Mouse (Mus musculus) liver, embryonic 15.5 days (tissue): ENCODE data around the gene 2900011O08Rik. TPM values are rescaled to one million over a fixed set of nuclear protein-coding genes. Genes with fewer than 3 reads are reported as not detected.

Experiments used
- ATAC-seq: fragments of 200-750 bp; cut with Nextera tagmentation; 2 replicates; pipeline ENCODE4 v1.8.0; 2017; ENCODE audit warnings: moderate number of reproducible peaks, mild to moderate bottlenecking, moderate library complexity; ENCODE audit not compliant: insufficient read depth
- H3K27ac ChIP-seq: fragments of 300-500 bp; sonication (generic); replicated peaks from 2 replicates; pipeline ENCODE4 v1.5.1; 2015; ENCODE audit warnings: mild to moderate bottlenecking, inconsistent platforms
- H3K27me3 ChIP-seq: fragments of 300-500 bp; sonication (generic); 2 replicates; pipeline ENCODE4 v1.6.1; 2015; ENCODE audit warnings: mild to moderate bottlenecking, inconsistent platforms
- H3K36me3 ChIP-seq: fragments of 300-500 bp; sonication (generic); replicated peaks from 2 replicates; pipeline ENCODE4 v1.6.1; 2015; ENCODE audit warnings: moderate library complexity, mild to moderate bottlenecking, inconsistent platforms
- H3K4me1 ChIP-seq: fragments of 300-500 bp; sonication (generic); replicated peaks from 2 replicates; pipeline ENCODE4 v1.6.1; 2015; ENCODE audit warnings: inconsistent platforms
- H3K4me2 ChIP-seq: fragments of 300-500 bp; sonication (generic); 2 replicates; pipeline ENCODE4 v1.6.1; 2015; ENCODE audit warnings: moderate library complexity, mild to moderate bottlenecking, inconsistent platforms
- H3K4me3 ChIP-seq: fragments of 300-500 bp; sonication (generic); replicated peaks from 2 replicates; pipeline ENCODE4 v1.5.1; 2015; ENCODE audit warnings: mild to moderate bottlenecking, inconsistent platforms
- H3K9ac ChIP-seq: fragments of 300-500 bp; sonication (generic); 2 replicates; pipeline ENCODE4 v1.6.1; 2015; ENCODE audit warnings: moderate library complexity, mild to moderate bottlenecking, inconsistent platforms
- H3K9me3 ChIP-seq: fragments of 300-500 bp; sonication (generic); replicated peaks from 2 replicates; pipeline ENCODE4 v1.6.1; 2016; ENCODE audit warnings: inconsistent platforms
- WGBS: fragments of 180-500 bp; shearing (Covaris S2); methylation state at CpG from one replicate; pipeline ENCODE4 v1.1.7; 2015; ENCODE audit warnings: mixed read lengths; ENCODE audit not compliant: insufficient replicate concordance; 5-methylcytosine and 5-hydroxymethylcytosine counted together
- polyA plus RNA-seq: library from polyadenylated mRNA; unstranded; fragments of >200 nt; fragmentation: Nextera tagmentation; extraction: Ambion mirVana; gene quantifications from 2 replicates; pipeline ENCODE4 v1.2.1, GENCODE M21; 2015

The 2900011O08Rik gene
- polyA plus RNA-seq, 1 experiment from 2014 or later: 0.09 TPM

- ATAC-seq: no peak
- Histone ChIP-seq H3K27ac (no peak overlapping the region), H3K9me3 (no peaks in the 10 kb centered on the region), H3K27me3 (no peaks in the 10 kb centered on the region), H3K9ac (no peak overlapping the region), H3K4me3 (no peak overlapping the region), H3K4me1 (no peaks in the 10 kb centered on the region; the same call in 1 of the 2 replicates), H3K36me3 (no peaks in the 10 kb centered on the region), H3K4me2 (no peak overlapping the region)
- WGBS: 48% methylated on average over 4 of the region's 4 CpGs
These were observed 18.9 kb downstream of the 2900011O08Rik start for GRCm38 (mm10) chr16:14005266-14005665.

GRCm38 (mm10) chr16:14008081-14008480, 21.7 kb downstream of the 2900011O08Rik start:
- Histone ChIP-seq H3K36me3 (no peaks in the 10 kb centered on the region), H3K9ac (no peak overlapping the region), H3K27ac (no peak overlapping the region), H3K4me3 (no peak overlapping the region), H3K27me3 (no peaks in the 10 kb centered on the region), H3K9me3 (no peaks in the 10 kb centered on the region), H3K4me1 (no peaks in the 10 kb centered on the region; the same call in 1 of the 2 replicates), H3K4me2 (no peak overlapping the region)
- no peak for ATAC-seq
- WGBS: 51% methylated on average over 2 of the region's 2 CpGs

- Histone ChIP-seq H3K27me3 (no peaks in the 10 kb centered on the region), H3K4me1 (no peaks in the 10 kb centered on the region; the same call in 1 of the 2 replicates), H3K4me2 (no peak overlapping the region), H3K27ac (no peak overlapping the region), H3K9me3 (no peaks in the 10 kb centered on the region), H3K4me3 (no peak overlapping the region), H3K9ac (no peak overlapping the region), H3K36me3 (no peaks in the 10 kb centered on the region)
- no peak for ATAC-seq
These were observed 22.3 kb downstream of the 2900011O08Rik start for GRCm38 (mm10) chr16:14008708-14009107.

GRCm38 (mm10) chr16:14009966-14010365, 23.6 kb downstream of the 2900011O08Rik start:
- Histone ChIP-seq H3K4me2 (no peak overlapping the region), H3K4me3 (no peak overlapping the region), H3K36me3 (no peaks in the 10 kb centered on the region), H3K27ac (no peak overlapping the region), H3K4me1 (no peaks in the 10 kb centered on the region; the same call in 1 of the 2 replicates), H3K27me3 (no peaks in the 10 kb centered on the region), H3K9ac (no peak overlapping the region), H3K9me3 (no peaks in the 10 kb centered on the region)
- no peak for ATAC-seq
- WGBS: 69% methylated on average over 4 of the region's 4 CpGs

- H3K4me1 ChIP-seq: no peaks in the 10 kb centered on the region
- no peak overlapping the region for H3K9ac ChIP-seq
- no peak for ATAC-seq
- 77% methylated on average over 8 of the region's 8 CpGs for WGBS
- H3K9me3 ChIP-seq: no peaks in the 10 kb centered on the region
- no peaks in the 10 kb centered on the region for H3K36me3 ChIP-seq
- no peak overlapping the region for H3K4me3 ChIP-seq
- H3K27me3 ChIP-seq: no peaks in the 10 kb centered on the region
- no peak overlapping the region for H3K4me2 ChIP-seq
- no peak overlapping the region for H3K27ac ChIP-seq
These were observed 30.9 kb downstream of the 2900011O08Rik start for GRCm38 (mm10) chr16:14017306-14017705.

- no peak overlapping the region for H3K4me2 ChIP-seq
- no peaks in the 10 kb centered on the region for H3K4me1 ChIP-seq
- H3K4me3 ChIP-seq: no peak overlapping the region
- H3K27ac ChIP-seq: no peak overlapping the region
- H3K9ac ChIP-seq: no peak overlapping the region
- WGBS: 38% methylated on average over 3 of the region's 3 CpGs
- no peak for ATAC-seq
- H3K36me3 ChIP-seq: no peaks in the 10 kb centered on the region
- no peaks in the 10 kb centered on the region for H3K9me3 ChIP-seq
- no peaks in the 10 kb centered on the region for H3K27me3 ChIP-seq
These were observed 34.9 kb downstream of the 2900011O08Rik start for GRCm38 (mm10) chr16:14021166-14021822.

GRCm38 (mm10) chr16:14025091-14025990, 38.9 kb downstream of the 2900011O08Rik start:
- no peak overlapping the region for H3K4me2 ChIP-seq
- H3K27me3 ChIP-seq: no peaks in the 10 kb centered on the region
- 48% methylated on average over 2 of the region's 2 CpGs for WGBS
- H3K9me3 ChIP-seq: no peaks in the 10 kb centered on the region
- H3K9ac ChIP-seq: no peak overlapping the region
- ATAC-seq: no peak
- no peak overlapping the region for H3K27ac ChIP-seq
- no peak overlapping the region for H3K4me3 ChIP-seq
- H3K4me1 ChIP-seq: no peaks in the 10 kb centered on the region
- no peaks in the 10 kb centered on the region for H3K36me3 ChIP-seq

GRCm38 (mm10) chr16:14029072-14029471, 42.7 kb downstream of the 2900011O08Rik start:
- H3K27me3 ChIP-seq: no peaks in the 10 kb centered on the region
- H3K4me2 ChIP-seq: no peak overlapping the region
- H3K4me1 ChIP-seq: no peaks in the 10 kb centered on the region
- 31% methylated on average over 2 of the region's 2 CpGs for WGBS
- no peaks in the 10 kb centered on the region for H3K36me3 ChIP-seq
- ATAC-seq: no peak
- H3K27ac ChIP-seq: no peak overlapping the region
- H3K9me3 ChIP-seq: no peaks in the 10 kb centered on the region
- H3K4me3 ChIP-seq: no peak overlapping the region
- H3K9ac ChIP-seq: no peak overlapping the region

GRCm38 (mm10) chr16:14029851-14030250, 43.4 kb downstream of the 2900011O08Rik start:
- no peak overlapping the region for H3K9ac ChIP-seq
- H3K4me2 ChIP-seq: no peak overlapping the region
- no peak for ATAC-seq
- 48% methylated on average over 2 of the region's 2 CpGs for WGBS
- no peaks in the 10 kb centered on the region for H3K36me3 ChIP-seq
- H3K27ac ChIP-seq: no peak overlapping the region
- H3K27me3 ChIP-seq: no peaks in the 10 kb centered on the region
- no peak overlapping the region for H3K4me3 ChIP-seq
- H3K9me3 ChIP-seq: no peaks in the 10 kb centered on the region
- H3K4me1 ChIP-seq: no peaks in the 10 kb centered on the region

- Histone ChIP-seq H3K27ac (no peak overlapping the region), H3K27me3 (no peaks in the 10 kb centered on the region), H3K9ac (no peak overlapping the region), H3K4me3 (no peak overlapping the region), H3K36me3 (no peaks in the 10 kb centered on the region), H3K4me2 (no peak overlapping the region), H3K4me1 (no peaks in the 10 kb centered on the region), H3K9me3 (no peaks in the 10 kb centered on the region)
- no peak for ATAC-seq
- WGBS: 63% methylated on average over 4 of the region's 4 CpGs
These were observed 44.2 kb downstream of the 2900011O08Rik start for GRCm38 (mm10) chr16:14030650-14031049.

- Histone ChIP-seq H3K27ac (no peak overlapping the region), H3K4me3 (no peak overlapping the region), H3K9ac (no peak overlapping the region), H3K4me1 (no peaks in the 10 kb centered on the region), H3K9me3 (no peaks in the 10 kb centered on the region), H3K27me3 (no peaks in the 10 kb centered on the region), H3K36me3 (no peaks in the 10 kb centered on the region), H3K4me2 (no peak overlapping the region)
- WGBS: 68% methylated on average over 4 of the region's 4 CpGs
- no peak for ATAC-seq
These were observed 46.7 kb downstream of the 2900011O08Rik start for GRCm38 (mm10) chr16:14033076-14033475.
